Mouse (Mus musculus) limb, embryonic 15.5 days (tissue): Measurements from ENCODE around the gene Tsc22d2. TPM values are rescaled to one million over a fixed set of nuclear protein-coding genes. Genes with fewer than 3 reads are reported as not detected.

Source experiments
- ATAC-seq: fragments of 200-750 bp; cut with Nextera tagmentation; 2 replicates; pipeline ENCODE4 v1.8.0; 2017; ENCODE audit warnings: low read depth, moderate TSS enrichment; ENCODE audit not compliant: insufficient number of reproducible peaks, low FRiP score, low TSS enrichment
- H3K27ac ChIP-seq: fragments of 300-500 bp; sonication (generic); 2 replicates; pipeline ENCODE4 v1.5.1; 2015; ENCODE audit warnings: moderate library complexity, mild to moderate bottlenecking, inconsistent platforms
- H3K27me3 ChIP-seq: fragments of 300-500 bp; sonication (generic); 2 replicates; pipeline ENCODE4 v1.6.1; 2015; ENCODE audit warnings: inconsistent platforms
- H3K36me3 ChIP-seq: fragments of 300-500 bp; sonication (generic); 2 replicates; pipeline ENCODE4 v1.6.1; 2015; ENCODE audit warnings: inconsistent platforms
- H3K4me1 ChIP-seq: fragments of 300-500 bp; sonication (generic); 2 replicates; pipeline ENCODE4 v1.6.1; 2015; ENCODE audit warnings: inconsistent platforms
- H3K4me2 ChIP-seq: fragments of 300-500 bp; sonication (generic); 2 replicates; pipeline ENCODE4 v1.6.1; 2015; ENCODE audit warnings: mild to moderate bottlenecking, inconsistent platforms
- H3K4me3 ChIP-seq: fragments of 300-500 bp; sonication (generic); 2 replicates; pipeline ENCODE4 v1.5.1; 2015; ENCODE audit warnings: mild to moderate bottlenecking, inconsistent platforms
- H3K9ac ChIP-seq: fragments of 300-500 bp; sonication (generic); 2 replicates; pipeline ENCODE4 v1.6.1; 2015; ENCODE audit warnings: inconsistent platforms
- H3K9me3 ChIP-seq: fragments of 300-500 bp; sonication (generic); 2 replicates; pipeline ENCODE4 v1.6.1; 2016; ENCODE audit warnings: inconsistent platforms
- WGBS: fragments of 180-500 bp; shearing (Covaris S2); methylation state at CpG from one replicate; pipeline ENCODE4 v1.1.7; 2015; 5-methylcytosine and 5-hydroxymethylcytosine counted together
- polyA plus RNA-seq: library from polyadenylated mRNA; unstranded; fragments of >200 nt; fragmentation: Nextera tagmentation; extraction: Ambion mirVana; gene quantifications from 2 replicates; pipeline ENCODE4 v1.2.1, GENCODE M21; 2015

Gene Tsc22d2
- polyA plus RNA-seq, 1 experiment from 2014 or later = 9.6 TPM

- no peak for ATAC-seq
- no peak overlapping the region for H3K4me2 ChIP-seq
- WGBS = 56% methylated on average over 3 of the region's 3 CpGs
Observed at GRCm38 (mm10) chr3:58503720-58504333, 89.3 kb downstream of the Tsc22d2 start.

GRCm38 (mm10) chr3:58504676-58505075, 90.2 kb downstream of the Tsc22d2 start:
- no peak for ATAC-seq
- no peaks in the 10 kb centered on the region for H3K36me3 ChIP-seq
- H3K9ac ChIP-seq = no peak overlapping the region

More at GRCm38 (mm10) chr3:58503720-58504333, 89.3 kb downstream of the Tsc22d2 start:
- Histone ChIP-seq H3K9ac (no peak overlapping the region), H3K4me3 (no peak overlapping the region), H3K9me3 (no peaks in the 10 kb centered on the region), H3K36me3 (no peaks in the 10 kb centered on the region), H3K27me3 (no peaks in the 10 kb centered on the region), H3K27ac (no peak overlapping the region), H3K4me1 (no peaks in the 10 kb centered on the region)

GRCm38 (mm10) chr3:58508020-58508750, 93.7 kb downstream of the Tsc22d2 start:
- Histone ChIP-seq H3K36me3 (no peaks in the 10 kb centered on the region), H3K27me3 (no peaks in the 10 kb centered on the region), H3K27ac (no peak overlapping the region), H3K9ac (no peak overlapping the region), H3K4me3 (no peak overlapping the region), H3K4me1 (no peaks in the 10 kb centered on the region), H3K4me2 (no peak overlapping the region), H3K9me3 (no peaks in the 10 kb centered on the region)
- WGBS = 85% methylated on average over 7 of the region's 7 CpGs
- ATAC-seq = no peak

More at GRCm38 (mm10) chr3:58504676-58505075, 90.2 kb downstream of the Tsc22d2 start:
- Histone ChIP-seq H3K9me3 (no peaks in the 10 kb centered on the region), H3K27ac (no peak overlapping the region), H3K4me2 (no peak overlapping the region), H3K27me3 (no peaks in the 10 kb centered on the region), H3K4me1 (no peaks in the 10 kb centered on the region), H3K4me3 (no peak overlapping the region)

- H3K9ac ChIP-seq = no peak overlapping the region
- H3K27ac ChIP-seq = no peak overlapping the region
- H3K9me3 ChIP-seq = no peaks in the 10 kb centered on the region
- no peaks in the 10 kb centered on the region for H3K4me1 ChIP-seq
- no peaks in the 10 kb centered on the region for H3K27me3 ChIP-seq
- H3K4me2 ChIP-seq = no peak overlapping the region
- H3K4me3 ChIP-seq = no peak overlapping the region
- no peaks in the 10 kb centered on the region for H3K36me3 ChIP-seq
- no peak for ATAC-seq
Observed at GRCm38 (mm10) chr3:58511581-58511980, 97.1 kb downstream of the Tsc22d2 start.

GRCm38 (mm10) chr3:58512740-58513139, 98.2 kb downstream of the Tsc22d2 start:
- ATAC-seq = no peak
- 81% methylated on average over 3 of the region's 3 CpGs for WGBS
- H3K9ac ChIP-seq = no peak overlapping the region
- no peaks in the 10 kb centered on the region for H3K27me3 ChIP-seq
- no peak overlapping the region for H3K4me2 ChIP-seq
- no peaks in the 10 kb centered on the region for H3K4me1 ChIP-seq
- no peak overlapping the region for H3K27ac ChIP-seq
- H3K36me3 ChIP-seq = no peaks in the 10 kb centered on the region
- H3K4me3 ChIP-seq = no peak overlapping the region
- H3K9me3 ChIP-seq = no peaks in the 10 kb centered on the region

GRCm38 (mm10) chr3:58513483-58513882, 99.0 kb downstream of the Tsc22d2 start:
- no peak for ATAC-seq
- Histone ChIP-seq H3K27ac (no peak overlapping the region), H3K27me3 (no peaks in the 10 kb centered on the region), H3K4me1 (no peaks in the 10 kb centered on the region), H3K9me3 (no peaks in the 10 kb centered on the region), H3K9ac (no peak overlapping the region), H3K36me3 (no peaks in the 10 kb centered on the region), H3K4me3 (no peak overlapping the region), H3K4me2 (no peak overlapping the region)
- 81% methylated on average over 4 of the region's 4 CpGs for WGBS

- peaks cover 2% of the 10 kb centered on the region for H3K36me3 ChIP-seq
- no peak overlapping the region for H3K27ac ChIP-seq
- H3K27me3 ChIP-seq = no peaks in the 10 kb centered on the region
- H3K9me3 ChIP-seq = no peaks in the 10 kb centered on the region
- no peak overlapping the region for H3K9ac ChIP-seq
- no peaks in the 10 kb centered on the region for H3K4me1 ChIP-seq
- 26% methylated on average over 1 of the region's 1 CpGs for WGBS
- no peak for ATAC-seq
- no peak overlapping the region for H3K4me3 ChIP-seq
- H3K4me2 ChIP-seq = no peak overlapping the region
Observed at GRCm38 (mm10) chr3:58515947-58516601, 101.6 kb downstream of the Tsc22d2 start.

Other genes with a start within 250 kb of the Tsc22d2 start
- 46.8 and 49.6 TPM in 2 replicates for gene Eif2a, start 111.1 kb downstream of the Tsc22d2 start, polyA plus RNA-seq
- 191 and 192 TPM in 2 replicates for gene Serp1, start 111.2 kb downstream of the Tsc22d2 start, polyA plus RNA-seq
- gene Selenot, start 161.9 kb downstream of the Tsc22d2 start, polyA plus RNA-seq = 14.1 and 15.7 TPM in 2 replicates
- gene Erich6, start 222.5 kb downstream of the Tsc22d2 start, polyA plus RNA-seq = 0.06 TPM in 1 of 2 replicates, not detected in the other